ENCODE assay signal across 23 mouse cellular contexts in the genomic region with DNA sequence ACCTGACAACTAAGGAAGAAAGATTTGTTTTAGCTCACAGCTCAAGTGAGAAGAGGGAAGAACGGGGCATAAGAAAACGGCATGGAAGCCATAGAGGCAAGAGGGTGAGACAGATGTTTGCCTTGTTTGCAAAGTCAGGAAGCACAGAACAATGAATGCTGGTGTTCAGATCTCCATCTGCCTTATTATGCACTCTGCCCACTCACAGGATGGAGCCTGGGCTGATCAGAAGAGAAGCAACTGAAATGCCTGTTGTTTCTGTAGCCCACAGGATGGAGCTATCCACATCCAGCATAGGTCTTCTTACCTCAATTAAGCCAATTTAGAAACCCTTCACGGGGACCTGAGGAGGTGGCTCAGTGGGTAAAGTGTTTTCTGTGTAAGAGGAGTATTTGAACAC. TPM values are rescaled to one million over a fixed set of nuclear protein-coding genes. Genes with fewer than 3 reads are reported as not detected.
DNase-seq lines count a peak whose midpoint lies in the region; ATAC-seq and TF ChIP-seq lines count a peak whose summit lies in the region.
"Had no signal": no experiment of that assay in that cellular context is flagged by ENCODE, and none has a peak within 500 bp of the region (broad histone marks: within the 10 kb centered on the region; RNA-seq: fewer than 3 reads in every experiment).

No protein-coding gene starts in this region.

- TF ChIP-seq CTCF in stomach, postnatal 0 days (IDR thresholded peaks at IDR 0.05; ENCODE audit: low read depth), result no peak

- H3K9me3 ChIP-seq in stomach, postnatal 0 days (ENCODE audit: control insufficient read depth, low read length), result no peaks in the 10 kb centered on the region
- H3K9me3 ChIP-seq: embryonic facial prominence, embryonic 10.5 days; embryonic facial prominence, embryonic 13.5 days; forebrain, embryonic 12.5 days; forebrain, embryonic 15.5 days; hindbrain, embryonic 12.5 days; hindbrain, embryonic 15.5 days had no signal

- no peak overlapping the region for H3K4me2 ChIP-seq in stomach, postnatal 0 days (replicated peaks; ENCODE audit: low read depth)
- H3K4me2 ChIP-seq: embryonic facial prominence, embryonic 13.5 days; forebrain, embryonic 12.5 days; forebrain, embryonic 15.5 days; heart, embryonic 11.5 days; hindbrain, embryonic 12.5 days; hindbrain, embryonic 15.5 days had no signal

- H3K27me3 ChIP-seq in stomach, postnatal 0 days (ENCODE audit: control insufficient read depth, insufficient read depth, low read length), result no peaks in the 10 kb centered on the region
- H3K27me3 ChIP-seq: embryonic facial prominence, embryonic 13.5 days; forebrain, embryonic 12.5 days; forebrain, embryonic 15.5 days; hindbrain, embryonic 12.5 days; hindbrain, embryonic 15.5 days had no signal

- no peak for ATAC-seq in stomach, postnatal 0 days (ENCODE audit: low FRiP score, low TSS enrichment)
- ATAC-seq: activated CD4-positive, CD25-positive, alpha-beta regulatory T cell, adult 4 months; forebrain, embryonic 15.5 days had no signal

- 76% methylated on average over 3 of the region's 3 CpGs for WGBS in stomach, postnatal 0 days

- no peak overlapping the region for H3K27ac ChIP-seq in stomach, postnatal 0 days (replicated peaks)
- H3K27ac ChIP-seq: embryonic facial prominence, embryonic 10.5 days; embryonic facial prominence, embryonic 13.5 days; forebrain, embryonic 12.5 days; forebrain, embryonic 15.5 days; hindbrain, embryonic 12.5 days; hindbrain, embryonic 15.5 days had no signal

- H3K4me3 ChIP-seq in stomach, postnatal 0 days (ENCODE audit: low read depth, low read length), result no peak overlapping the region
- H3K4me3 ChIP-seq: embryonic facial prominence, embryonic 10.5 days; embryonic facial prominence, embryonic 13.5 days; erythroblast, embryonic 14.5 days; forebrain, embryonic 12.5 days; forebrain, embryonic 15.5 days; hindbrain, embryonic 12.5 days; hindbrain, embryonic 15.5 days had no signal

- TF ChIP-seq EP300 in stomach, postnatal 0 days (optimal IDR thresholded peaks at IDR 0.05), result no peak

- H3K36me3 ChIP-seq in stomach, postnatal 0 days (ENCODE audit: control insufficient read depth, insufficient read depth, low read length), result no peaks in the 10 kb centered on the region
- H3K36me3 ChIP-seq: embryonic facial prominence, embryonic 10.5 days; embryonic facial prominence, embryonic 13.5 days; forebrain, embryonic 12.5 days; forebrain, embryonic 15.5 days; hindbrain, embryonic 12.5 days; hindbrain, embryonic 15.5 days had no signal

- peak; percentile 20 for DNase-seq in brain, adult 2 months (ENCODE audit: low read depth, low spot score)
- DNase-seq in layer of hippocampus, adult 18-20 months (ENCODE audit: low spot score in 2 of 2), result peak; percentile 51 to 72
- peak; percentile 9 for DNase-seq in layer of hippocampus, adult 9-10 months (ENCODE audit: low spot score)
- DNase-seq in cerebellum, postnatal 14 days, result no peak
- no peak for DNase-seq in stomach, postnatal 0 days (ENCODE audit: low spot score)
- no peak for DNase-seq in cerebellum, adult 9-10 months
- DNase-seq: adrenal gland, adult 8-10 months; adrenal gland, postnatal 25 days; cerebellum, adult 18-20 months; cerebellum, adult 9-11 months; cerebellum, postnatal 36 days; embryo, embryonic 11 days; gastrocnemius, postnatal 25 days had no signal

- H3K9ac ChIP-seq in stomach, postnatal 0 days (ENCODE audit: low read length), result no peak overlapping the region
- H3K9ac ChIP-seq: embryonic facial prominence, embryonic 13.5 days; forebrain, embryonic 12.5 days; forebrain, embryonic 15.5 days; hindbrain, embryonic 12.5 days; hindbrain, embryonic 15.5 days had no signal

- H3K4me1 ChIP-seq in stomach, postnatal 0 days (replicated peaks; ENCODE audit: control insufficient read depth, insufficient read depth), result no peaks in the 10 kb centered on the region
- H3K4me1 ChIP-seq: embryonic facial prominence, embryonic 10.5 days; embryonic facial prominence, embryonic 13.5 days; forebrain, embryonic 12.5 days; forebrain, embryonic 15.5 days; hindbrain, embryonic 12.5 days; hindbrain, embryonic 15.5 days had no signal

RNA-seq across cellular contexts. Expression of gene Galnt17, which starts 51.5 kb away (rescaled TPM):
- 100 to 1,000 TPM; 105 to 114 TPM for total RNA-seq in layer of hippocampus, adult 18-20 months (2021)
- 0.65 and 0.81 TPM in 2 replicates for polyA plus RNA-seq in stomach, postnatal 0 days (2015; fragmentation: Nextera tagmentation; extraction: Ambion mirVana)
- total RNA-seq: hematopoietic stem cell, adult 5-6 weeks had no signal
- polyA plus RNA-seq: erythroblast, embryonic 14.5 days had no signal

Comparison
In these comparisons a context has a peak if more than half of its experiments do, and no peak if none do; other contexts are left out.
1. DNase-seq: peak in brain, adult 2 months (single experiment), layer of hippocampus, adult 18-20 months (2 of 2) and layer of hippocampus, adult 9-10 months (single experiment); none in cerebellum, postnatal 14 days (0 of 2), stomach, postnatal 0 days (single experiment) and cerebellum, adult 9-10 months (single experiment).